Mouse (Mus musculus): ENCODE results near the gene Cnnm3. TPM values are rescaled to one million over a fixed set of nuclear protein-coding genes. Genes with fewer than 3 reads are reported as not detected.

The Cnnm3 gene
- polyA plus RNA-seq (2016; fragmentation: Nextera tagmentation; extraction: Ambion mirVana) = 2.9 and 3.0 TPM in 2 replicates

- peaks cover 36% of the 10 kb centered on the region for H3K4me1 ChIP-seq
- peaks cover 35% of the 10 kb centered on the region for H3K36me3 ChIP-seq (replicated peaks)
- no peaks in the 10 kb centered on the region for H3K9me3 ChIP-seq
- peak within 1 kb of the TSS; percentile 95 for H3K4me3 ChIP-seq
- DNase-seq (ENCODE audit: extremely low spot score, low spot score) = peak; percentile 100
- H3K27ac ChIP-seq = peak within 1 kb of the TSS; percentile 95
- H3K27me3 ChIP-seq (ENCODE audit: poor library complexity, severe bottlenecking) = no peaks in the 10 kb centered on the region
- WGBS = under 1% methylated on average over 51 of the region's 51 CpGs
Measured at GRCm38 (mm10) chr1:36511289-36512021, at the start of gene Cnnm3. Cnnm3 (plus strand) TSS chr1:36511867.

- Histone ChIP-seq H3K9me3 (no peaks in the 10 kb centered on the region), H3K27me3 (ENCODE audit: poor library complexity, severe bottlenecking) (peaks cover 15% of the 10 kb centered on the region), H3K4me1 (peaks cover 10% of the 10 kb centered on the region), H3K36me3 (replicated peaks) (no peaks in the 10 kb centered on the region), H3K27ac (no peak overlapping the region), H3K4me3 (no peak overlapping the region)
- 79% methylated on average over 4 of the region's 4 CpGs for WGBS
- DNase-seq (ENCODE audit: extremely low spot score, low spot score) = no peak
Measured at GRCm38 (mm10) chr1:36465641-36466160, 46.0 kb upstream of the Cnnm3 start.

DNA sequence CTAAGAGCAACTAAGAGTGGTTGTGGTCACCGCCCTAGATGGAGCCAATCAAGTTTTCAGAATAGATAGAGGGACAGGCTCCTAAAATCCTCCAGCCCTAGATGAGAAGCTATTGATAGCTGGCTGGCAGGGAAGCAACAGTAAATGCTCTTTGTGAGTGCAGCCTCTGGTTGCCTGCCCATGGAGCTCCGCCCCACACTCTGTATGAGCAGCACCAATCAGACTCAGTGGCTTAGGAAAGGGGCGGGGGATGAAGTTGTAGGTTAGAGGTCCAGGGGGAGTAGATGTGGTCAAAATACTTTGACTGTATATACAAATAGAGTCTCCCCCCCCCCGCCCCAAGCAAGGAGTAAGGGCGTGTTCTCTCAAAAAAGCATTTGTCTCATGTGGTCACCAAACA is 44.2 kb upstream of the Cnnm3 start:
- Histone ChIP-seq H3K9me3 (no peaks in the 10 kb centered on the region), H3K4me3 (no peak overlapping the region), H3K36me3 (replicated peaks) (no peaks in the 10 kb centered on the region), H3K27ac (no peak overlapping the region), H3K27me3 (ENCODE audit: poor library complexity, severe bottlenecking) (peaks cover 15% of the 10 kb centered on the region), H3K4me1 (peaks cover 24% of the 10 kb centered on the region)
- 55% methylated on average over 5 of the region's 5 CpGs for WGBS
- DNase-seq (ENCODE audit: extremely low spot score, low spot score) = no peak

GRCm38 (mm10) chr1:36469811-36470444 is 41.7 kb upstream of the Cnnm3 start:
- 41% methylated on average over 2 of the region's 2 CpGs for WGBS
- H3K36me3 ChIP-seq (replicated peaks) = no peaks in the 10 kb centered on the region
- H3K9me3 ChIP-seq = no peaks in the 10 kb centered on the region
- H3K27ac ChIP-seq = no peak overlapping the region
- H3K4me3 ChIP-seq = no peak overlapping the region
- no peak for DNase-seq (ENCODE audit: extremely low spot score, low spot score)
- H3K4me1 ChIP-seq = peaks cover 49% of the 10 kb centered on the region
- peaks cover 15% of the 10 kb centered on the region for H3K27me3 ChIP-seq (ENCODE audit: poor library complexity, severe bottlenecking)

GRCm38 (mm10) chr1:36471181-36472105 is 40.2 kb upstream of the Cnnm3 start, which contains the start of gene Cnnm4:
Cnnm4 (plus strand) TSS chr1:36471620.
- peak within 1 kb of the TSS; percentile 72 for H3K4me3 ChIP-seq
- no peaks in the 10 kb centered on the region for H3K9me3 ChIP-seq
- no peaks in the 10 kb centered on the region for H3K36me3 ChIP-seq (replicated peaks)
- peak; percentile 92 for DNase-seq (ENCODE audit: extremely low spot score, low spot score)
- H3K27me3 ChIP-seq (ENCODE audit: poor library complexity, severe bottlenecking) = peaks cover 15% of the 10 kb centered on the region
- under 1% methylated on average over 94 of the region's 98 CpGs for WGBS
- H3K27ac ChIP-seq = peak within 1 kb of the TSS; percentile 88
- peaks cover 64% of the 10 kb centered on the region for H3K4me1 ChIP-seq

DNA sequence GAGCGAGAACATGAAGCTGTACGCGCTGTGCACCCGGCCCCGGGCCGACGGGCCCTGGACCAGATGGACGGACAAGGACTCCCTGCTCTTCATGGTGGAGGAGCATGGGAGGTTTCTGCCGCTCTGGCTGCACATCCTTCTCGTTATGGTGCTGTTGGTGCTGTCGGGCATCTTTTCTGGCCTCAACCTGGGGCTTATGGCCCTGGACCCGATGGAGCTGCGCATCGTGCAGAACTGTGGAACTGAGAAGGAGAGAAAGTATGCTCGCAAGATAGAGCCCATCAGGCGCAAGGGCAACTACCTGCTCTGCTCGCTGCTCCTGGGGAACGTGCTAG is 39.6 kb upstream of the Cnnm3 start:
- H3K36me3 ChIP-seq (replicated peaks) = no peaks in the 10 kb centered on the region
- no peaks in the 10 kb centered on the region for H3K9me3 ChIP-seq
- peaks cover 64% of the 10 kb centered on the region for H3K4me1 ChIP-seq
- DNase-seq (ENCODE audit: extremely low spot score, low spot score) = no peak
- 13% methylated on average over 18 of the region's 18 CpGs for WGBS
- H3K27me3 ChIP-seq (ENCODE audit: poor library complexity, severe bottlenecking) = peaks cover 15% of the 10 kb centered on the region
- H3K4me3 ChIP-seq = peak overlapping the region; percentile 72
- H3K27ac ChIP-seq = peak overlapping the region; percentile 88

GRCm38 (mm10) chr1:36473211-36473780 is 38.4 kb upstream of the Cnnm3 start:
- WGBS = 85% methylated on average over 10 of the region's 10 CpGs
- Histone ChIP-seq H3K4me1 (peaks cover 67% of the 10 kb centered on the region), H3K27me3 (ENCODE audit: poor library complexity, severe bottlenecking) (peaks cover 15% of the 10 kb centered on the region), H3K36me3 (replicated peaks) (no peaks in the 10 kb centered on the region), H3K9me3 (no peaks in the 10 kb centered on the region), H3K27ac (no peak overlapping the region), H3K4me3 (peak overlapping the region; percentile 72)
- no peak for DNase-seq (ENCODE audit: extremely low spot score, low spot score)

DNA sequence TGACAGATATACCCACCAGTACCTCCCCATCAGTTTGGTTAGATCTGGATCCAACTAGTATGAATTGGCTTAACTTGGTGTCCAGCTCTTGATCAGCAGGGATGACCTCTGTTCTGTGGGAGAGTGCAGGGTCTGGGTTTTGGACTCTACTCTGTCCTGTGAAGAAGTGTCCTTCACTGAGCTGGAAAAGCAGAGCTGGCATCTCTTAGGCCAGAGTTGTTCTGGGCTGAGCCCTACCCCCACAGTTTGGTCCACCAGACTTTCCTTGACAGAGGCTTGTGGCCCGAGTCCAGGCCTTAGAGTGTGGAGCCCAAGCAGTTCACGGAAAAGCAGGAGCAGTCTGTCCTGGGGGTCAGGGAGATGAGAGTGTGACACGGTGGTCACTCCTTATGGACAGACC is 37.0 kb upstream of the Cnnm3 start:
- H3K27ac ChIP-seq = no peak overlapping the region
- H3K9me3 ChIP-seq = no peaks in the 10 kb centered on the region
- 72% methylated on average over 3 of the region's 3 CpGs for WGBS
- peaks cover 71% of the 10 kb centered on the region for H3K4me1 ChIP-seq
- H3K4me3 ChIP-seq = peak overlapping the region; percentile 72
- H3K36me3 ChIP-seq (replicated peaks) = no peaks in the 10 kb centered on the region
- H3K27me3 ChIP-seq (ENCODE audit: poor library complexity, severe bottlenecking) = peaks cover 6% of the 10 kb centered on the region
- no peak for DNase-seq (ENCODE audit: extremely low spot score, low spot score)

DNA sequence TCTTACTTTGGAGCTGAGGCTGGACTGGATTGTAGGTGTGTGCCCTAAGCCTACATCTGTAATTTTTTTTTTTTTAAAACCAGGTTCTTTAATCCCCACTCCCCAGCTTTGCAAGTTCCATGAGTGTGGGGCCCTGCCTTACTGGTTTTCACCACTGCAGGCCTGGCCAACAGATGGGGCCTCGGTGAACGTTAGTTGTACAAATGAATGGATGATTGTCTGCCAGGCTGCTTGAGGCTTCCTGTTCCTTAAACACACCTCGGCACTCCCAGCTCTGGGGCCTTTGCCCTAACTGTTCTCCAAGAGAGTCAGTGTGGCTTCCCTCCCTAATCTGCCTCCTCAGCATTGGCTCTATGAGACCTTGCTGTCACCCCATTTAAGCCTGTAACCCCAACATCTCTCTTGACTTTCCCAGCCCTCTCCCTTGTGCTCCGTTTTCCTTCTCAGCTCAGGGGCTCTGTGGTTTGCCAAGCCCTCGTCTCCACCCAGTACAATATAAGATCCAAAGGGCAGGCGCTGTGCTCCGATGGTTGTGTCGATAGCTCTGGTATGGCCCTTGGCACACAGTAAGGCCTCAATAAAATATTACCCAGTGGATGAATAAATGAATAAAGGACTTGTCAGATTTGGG is 36.1 kb upstream of the Cnnm3 start:
- H3K4me1 ChIP-seq = peaks cover 64% of the 10 kb centered on the region
- no peaks in the 10 kb centered on the region for H3K9me3 ChIP-seq
- WGBS = 68% methylated on average over 8 of the region's 8 CpGs
- DNase-seq (ENCODE audit: extremely low spot score, low spot score) = no peak
- peak overlapping the region; percentile 72 for H3K4me3 ChIP-seq
- no peaks in the 10 kb centered on the region for H3K27me3 ChIP-seq (ENCODE audit: poor library complexity, severe bottlenecking)
- H3K27ac ChIP-seq = peak overlapping the region; percentile 51
- H3K36me3 ChIP-seq (replicated peaks) = no peaks in the 10 kb centered on the region

GRCm38 (mm10) chr1:36476426-36476825 is 35.2 kb upstream of the Cnnm3 start:
- H3K36me3 ChIP-seq (replicated peaks) = no peaks in the 10 kb centered on the region
- no peak overlapping the region for H3K27ac ChIP-seq
- 87% methylated on average over 7 of the region's 7 CpGs for WGBS
- H3K27me3 ChIP-seq (ENCODE audit: poor library complexity, severe bottlenecking) = no peaks in the 10 kb centered on the region
- H3K4me1 ChIP-seq = peaks cover 60% of the 10 kb centered on the region
- no peak overlapping the region for H3K4me3 ChIP-seq
- H3K9me3 ChIP-seq = no peaks in the 10 kb centered on the region
- DNase-seq (ENCODE audit: extremely low spot score, low spot score) = no peak

GRCm38 (mm10) chr1:36478343-36478795 is 33.3 kb upstream of the Cnnm3 start:
- H3K27me3 ChIP-seq (ENCODE audit: poor library complexity, severe bottlenecking) = no peaks in the 10 kb centered on the region
- no peaks in the 10 kb centered on the region for H3K9me3 ChIP-seq
- H3K36me3 ChIP-seq (replicated peaks) = no peaks in the 10 kb centered on the region
- 75% methylated on average over 2 of the region's 2 CpGs for WGBS
- no peak overlapping the region for H3K4me3 ChIP-seq
- DNase-seq (ENCODE audit: extremely low spot score, low spot score) = no peak
- H3K27ac ChIP-seq = no peak overlapping the region
- H3K4me1 ChIP-seq = peaks cover 41% of the 10 kb centered on the region
